Mouse (Mus musculus): ENCODE measurements at regions not wholly inside any gene's neighbourhood (a gene's known extent, or its start where the extent isn't known, plus 50 kb on each side); places are given as distances from the start of the nearest gene placed in this dataset.

GRCm38 (mm10) chr7:136161526-136161925, 445.4 kb upstream of the Mki67 start:
- 65% methylated on average over 2 of the region's 2 CpGs for WGBS
- no peak for DNase-seq (ENCODE audit: low spot score)
- H3K4me3 ChIP-seq, result no peak overlapping the region
- H3K27me3 ChIP-seq (ENCODE audit: insufficient read depth, poor library complexity, severe bottlenecking), result no peaks in the 10 kb centered on the region
- H3K36me3 ChIP-seq, result no peaks in the 10 kb centered on the region
- no peaks in the 10 kb centered on the region for H3K4me1 ChIP-seq
- H3K27ac ChIP-seq, result no peak overlapping the region
- H3K9me3 ChIP-seq, result no peaks in the 10 kb centered on the region

- DNase-seq (ENCODE audit: low spot score), result no peak
- no peak overlapping the region for H3K4me3 ChIP-seq
- WGBS, result 80% methylated on average over 5 of the region's 5 CpGs
- H3K36me3 ChIP-seq, result no peaks in the 10 kb centered on the region
- no peaks in the 10 kb centered on the region for H3K4me1 ChIP-seq
- H3K27ac ChIP-seq, result no peak overlapping the region
- H3K9me3 ChIP-seq, result no peaks in the 10 kb centered on the region
- H3K27me3 ChIP-seq (ENCODE audit: insufficient read depth, poor library complexity, severe bottlenecking), result no peaks in the 10 kb centered on the region; the same call in 1 of the 2 replicates
Measured at GRCm38 (mm10) chr7:136164834-136165233, 448.7 kb upstream of the Mki67 start.

GRCm38 (mm10) chr7:136169261-136169660, 453.1 kb upstream of the Mki67 start:
- H3K9me3 ChIP-seq, result no peaks in the 10 kb centered on the region
- no peak overlapping the region for H3K4me3 ChIP-seq
- H3K36me3 ChIP-seq, result no peaks in the 10 kb centered on the region
- WGBS, result 83% methylated on average over 4 of the region's 4 CpGs
- DNase-seq (ENCODE audit: low spot score), result no peak
- no peaks in the 10 kb centered on the region for H3K4me1 ChIP-seq
- H3K27me3 ChIP-seq (ENCODE audit: insufficient read depth, poor library complexity, severe bottlenecking), result no peaks in the 10 kb centered on the region; the same call in 1 of the 2 replicates
- H3K27ac ChIP-seq, result no peak overlapping the region

DNA sequence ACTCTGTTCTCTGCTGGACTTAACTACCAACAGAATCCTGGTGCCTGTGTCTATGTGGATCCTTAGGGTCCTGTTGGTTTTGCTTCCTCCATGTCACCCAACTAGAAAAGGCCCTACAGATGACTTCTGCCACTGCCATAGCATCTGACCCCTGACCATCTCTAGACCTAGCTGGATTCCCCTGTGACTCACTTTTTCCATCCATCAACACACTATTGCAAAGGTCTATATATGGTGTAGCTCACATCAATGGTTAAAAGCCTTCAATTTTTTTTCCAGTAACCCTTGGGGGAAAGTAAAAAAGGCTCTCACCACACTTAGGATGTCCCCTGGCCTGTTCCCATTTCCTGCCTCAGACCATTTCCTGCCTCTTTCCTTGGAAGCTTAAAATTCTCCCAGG, 460.2 kb upstream of the Mki67 start:
- no peak overlapping the region for H3K4me3 ChIP-seq
- no peak overlapping the region for H3K27ac ChIP-seq
- 0 out of 2 replicates have a peak, but pooled peaks cover 5% of the 10 kb centered on the region for H3K27me3 ChIP-seq (ENCODE audit: insufficient read depth, poor library complexity, severe bottlenecking)
- H3K9me3 ChIP-seq, result no peaks in the 10 kb centered on the region
- H3K4me1 ChIP-seq, result no peaks in the 10 kb centered on the region
- H3K36me3 ChIP-seq, result no peaks in the 10 kb centered on the region
- DNase-seq (ENCODE audit: low spot score), result no peak

GRCm38 (mm10) chr7:136180996-136181395, 464.8 kb upstream of the Mki67 start:
- Histone ChIP-seq H3K9me3 (no peaks in the 10 kb centered on the region), H3K4me1 (no peaks in the 10 kb centered on the region), H3K27me3 (ENCODE audit: insufficient read depth, poor library complexity, severe bottlenecking) (0 out of 2 replicates have a peak, but pooled peaks cover 5% of the 10 kb centered on the region), H3K36me3 (no peaks in the 10 kb centered on the region), H3K4me3 (no peak overlapping the region), H3K27ac (no peak overlapping the region)
- WGBS, result 61% methylated on average over 6 of the region's 6 CpGs
- DNase-seq (ENCODE audit: low spot score), result no peak

DNA sequence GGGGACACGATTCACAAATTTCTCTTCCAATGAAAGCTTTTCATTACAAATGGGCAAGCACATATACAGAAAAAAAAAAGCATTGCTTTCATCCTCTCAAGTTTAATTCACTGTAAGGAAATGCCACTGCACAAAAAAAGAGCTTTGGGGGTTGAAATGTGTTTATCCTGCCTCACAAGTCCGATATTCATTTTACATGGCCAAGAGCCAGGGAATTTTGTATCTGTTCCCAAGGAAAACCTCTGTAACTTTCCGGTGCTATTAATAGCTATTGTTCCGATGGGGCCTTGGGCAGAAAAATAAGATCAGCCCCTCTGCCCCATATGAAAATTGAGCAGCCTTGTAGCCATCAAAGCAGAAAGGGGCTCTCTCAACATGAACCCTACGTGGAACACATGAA, 465.9 kb upstream of the Mki67 start:
- H3K4me3 ChIP-seq, result no peak overlapping the region
- no peak for DNase-seq (ENCODE audit: low spot score)
- no peak overlapping the region for H3K27ac ChIP-seq
- 0 out of 2 replicates have a peak, but pooled peaks cover 5% of the 10 kb centered on the region for H3K27me3 ChIP-seq (ENCODE audit: insufficient read depth, poor library complexity, severe bottlenecking)
- H3K36me3 ChIP-seq, result no peaks in the 10 kb centered on the region
- no peaks in the 10 kb centered on the region for H3K9me3 ChIP-seq
- WGBS, result 71% methylated on average over 5 of the region's 5 CpGs
- H3K4me1 ChIP-seq, result no peaks in the 10 kb centered on the region

- WGBS, result 85% methylated on average over 17 of the region's 17 CpGs
- H3K36me3 ChIP-seq, result no peaks in the 10 kb centered on the region
- H3K4me1 ChIP-seq, result no peaks in the 10 kb centered on the region
- no peak overlapping the region for H3K27ac ChIP-seq
- no peaks in the 10 kb centered on the region for H3K9me3 ChIP-seq
- H3K27me3 ChIP-seq (ENCODE audit: insufficient read depth, poor library complexity, severe bottlenecking), result no peaks in the 10 kb centered on the region
- no peak overlapping the region for H3K4me3 ChIP-seq
- no peak for DNase-seq (ENCODE audit: low spot score)
Measured at GRCm38 (mm10) chr7:136196424-136197160, 480.4 kb upstream of the Mki67 start.

GRCm38 (mm10) chr7:136208879-136209278, 492.7 kb upstream of the Mki67 start:
- peaks cover 22% of the 10 kb centered on the region; the same call in 1 of the 2 replicates for H3K27me3 ChIP-seq (ENCODE audit: insufficient read depth, poor library complexity, severe bottlenecking)
- H3K4me3 ChIP-seq, result no peak overlapping the region
- no peaks in the 10 kb centered on the region for H3K9me3 ChIP-seq
- no peaks in the 10 kb centered on the region for H3K36me3 ChIP-seq
- H3K27ac ChIP-seq, result no peak overlapping the region
- peaks cover 8% of the 10 kb centered on the region for H3K4me1 ChIP-seq
- 85% methylated on average over 12 of the region's 12 CpGs for WGBS
- no peak for DNase-seq (ENCODE audit: low spot score)

GRCm38 (mm10) chr7:136209299-136210171, 493.4 kb upstream of the Mki67 start:
- no peaks in the 10 kb centered on the region for H3K36me3 ChIP-seq
- WGBS, result 25% methylated on average over 31 of the region's 31 CpGs
- peaks cover 23% of the 10 kb centered on the region; the same call in 1 of the 2 replicates for H3K27me3 ChIP-seq (ENCODE audit: insufficient read depth, poor library complexity, severe bottlenecking)
- no peak for DNase-seq (ENCODE audit: low spot score)
- H3K4me1 ChIP-seq, result peaks cover 8% of the 10 kb centered on the region
- H3K27ac ChIP-seq, result peak overlapping the region; percentile 76
- H3K9me3 ChIP-seq, result no peaks in the 10 kb centered on the region
- H3K4me3 ChIP-seq, result peak overlapping the region; percentile 36

GRCm38 (mm10) chr7:136212492-136212891, 496.3 kb upstream of the Mki67 start:
- no peak for DNase-seq (ENCODE audit: low spot score)
- Histone ChIP-seq H3K9me3 (no peaks in the 10 kb centered on the region), H3K27me3 (ENCODE audit: insufficient read depth, poor library complexity, severe bottlenecking) (peaks cover 44% of the 10 kb centered on the region), H3K27ac (no peak overlapping the region), H3K36me3 (no peaks in the 10 kb centered on the region), H3K4me1 (peaks cover 12% of the 10 kb centered on the region), H3K4me3 (no peak overlapping the region)
- 38% methylated on average over 8 of the region's 8 CpGs for WGBS

DNA sequence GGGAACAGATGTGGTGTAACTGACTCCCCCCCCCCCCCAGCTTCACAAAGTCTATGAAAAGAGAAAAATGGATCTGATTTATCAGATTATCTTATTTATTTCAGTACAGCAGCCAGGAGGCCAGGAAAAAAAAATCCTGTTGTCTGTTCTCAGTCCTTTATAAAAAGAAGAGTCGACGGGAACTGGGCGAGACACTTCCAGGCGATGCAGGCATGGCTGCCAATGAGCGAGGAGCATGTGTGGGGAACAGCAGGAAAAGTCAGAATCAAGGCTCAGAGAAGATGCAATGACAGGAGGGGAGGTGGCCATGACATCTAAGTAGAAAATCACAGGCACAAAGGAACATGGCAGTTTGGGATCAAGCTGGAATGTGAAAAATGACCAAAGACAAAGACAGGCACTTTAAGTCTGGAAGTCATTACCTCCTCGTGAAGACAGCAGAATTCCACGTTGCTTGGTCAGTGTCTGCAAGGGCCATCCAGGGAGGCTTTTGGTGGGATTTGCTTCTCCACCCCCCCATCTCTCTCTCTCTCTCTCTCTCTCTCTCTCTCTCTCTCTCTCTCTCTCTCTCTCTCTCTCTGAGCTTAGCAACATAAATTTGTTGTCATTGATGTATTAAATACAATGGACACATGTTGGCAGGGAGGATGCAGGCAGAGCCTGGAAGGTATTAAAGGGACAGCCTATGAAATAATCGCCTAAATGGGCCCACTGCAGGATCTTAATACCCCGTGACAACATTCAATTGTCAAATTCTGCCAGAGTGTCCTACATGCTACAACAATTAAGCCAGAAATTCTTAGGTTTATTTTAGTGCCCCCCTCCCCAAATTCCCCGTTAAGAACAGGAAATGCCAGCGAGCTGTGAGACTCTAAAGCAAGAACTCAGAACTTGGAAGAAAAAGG, 497.1 kb upstream of the Mki67 start:
- Histone ChIP-seq H3K36me3 (no peaks in the 10 kb centered on the region), H3K4me3 (no peak overlapping the region), H3K27ac (no peak overlapping the region), H3K4me1 (peaks cover 12% of the 10 kb centered on the region), H3K27me3 (ENCODE audit: insufficient read depth, poor library complexity, severe bottlenecking) (peaks cover 52% of the 10 kb centered on the region), H3K9me3 (no peaks in the 10 kb centered on the region)
- DNase-seq (ENCODE audit: low spot score), result no peak
- 62% methylated on average over 11 of the region's 11 CpGs for WGBS

- Histone ChIP-seq H3K27ac (no peak overlapping the region), H3K4me1 (peaks cover 12% of the 10 kb centered on the region), H3K4me3 (no peak overlapping the region), H3K9me3 (no peaks in the 10 kb centered on the region), H3K36me3 (no peaks in the 10 kb centered on the region), H3K27me3 (ENCODE audit: insufficient read depth, poor library complexity, severe bottlenecking) (peaks cover 57% of the 10 kb centered on the region)
- 85% methylated on average over 3 of the region's 3 CpGs for WGBS
- no peak for DNase-seq (ENCODE audit: low spot score)
Measured at GRCm38 (mm10) chr7:136213962-136214308, 497.8 kb upstream of the Mki67 start.

All from heart, embryonic 10.5 days (tissue).